Mouse (Mus musculus) limb, embryonic 15.5 days (tissue): ENCODE data around the gene Nav2. TPM values are rescaled to one million over a fixed set of nuclear protein-coding genes. Genes with fewer than 3 reads are reported as not detected.

Experiments used
- ATAC-seq: fragments of 200-750 bp; cut with Nextera tagmentation; 2 replicates; pipeline ENCODE4 v1.8.0; 2017; ENCODE audit warnings: low read depth, moderate TSS enrichment; ENCODE audit not compliant: insufficient number of reproducible peaks, low FRiP score, low TSS enrichment
- H3K27ac ChIP-seq: fragments of 300-500 bp; sonication (generic); 2 replicates; pipeline ENCODE4 v1.5.1; 2015; ENCODE audit warnings: moderate library complexity, mild to moderate bottlenecking, inconsistent platforms
- H3K27me3 ChIP-seq: fragments of 300-500 bp; sonication (generic); 2 replicates; pipeline ENCODE4 v1.6.1; 2015; ENCODE audit warnings: inconsistent platforms
- H3K36me3 ChIP-seq: fragments of 300-500 bp; sonication (generic); 2 replicates; pipeline ENCODE4 v1.6.1; 2015; ENCODE audit warnings: inconsistent platforms
- H3K4me1 ChIP-seq: fragments of 300-500 bp; sonication (generic); 2 replicates; pipeline ENCODE4 v1.6.1; 2015; ENCODE audit warnings: inconsistent platforms
- H3K4me2 ChIP-seq: fragments of 300-500 bp; sonication (generic); 2 replicates; pipeline ENCODE4 v1.6.1; 2015; ENCODE audit warnings: mild to moderate bottlenecking, inconsistent platforms
- H3K4me3 ChIP-seq: fragments of 300-500 bp; sonication (generic); 2 replicates; pipeline ENCODE4 v1.5.1; 2015; ENCODE audit warnings: mild to moderate bottlenecking, inconsistent platforms
- H3K9ac ChIP-seq: fragments of 300-500 bp; sonication (generic); 2 replicates; pipeline ENCODE4 v1.6.1; 2015; ENCODE audit warnings: inconsistent platforms
- H3K9me3 ChIP-seq: fragments of 300-500 bp; sonication (generic); 2 replicates; pipeline ENCODE4 v1.6.1; 2016; ENCODE audit warnings: inconsistent platforms
- WGBS: fragments of 180-500 bp; shearing (Covaris S2); methylation state at CpG from one replicate; pipeline ENCODE4 v1.1.7; 2015; 5-methylcytosine and 5-hydroxymethylcytosine counted together
- polyA plus RNA-seq: library from polyadenylated mRNA; unstranded; fragments of >200 nt; fragmentation: Nextera tagmentation; extraction: Ambion mirVana; gene quantifications from 2 replicates; pipeline ENCODE4 v1.2.1, GENCODE M21; 2015

Gene Nav2
- polyA plus RNA-seq, 1 experiment from 2014 or later = 17.3 TPM

GRCm38 (mm10) chr7:49272445-49273439 is 364.2 kb downstream of the Nav2 start:
- Histone ChIP-seq H3K27me3 (0 out of 2 replicates have a peak, but pooled peaks cover 5% of the 10 kb centered on the region), H3K9ac (no peak overlapping the region), H3K9me3 (no peaks in the 10 kb centered on the region), H3K4me1 (peaks cover 19% of the 10 kb centered on the region; the same call in 1 of the 2 replicates), H3K4me3 (no peak overlapping the region), H3K36me3 (no peaks in the 10 kb centered on the region), H3K27ac (no peak overlapping the region), H3K4me2 (no peak overlapping the region)
- ATAC-seq = no peak
- WGBS = 19% methylated on average over 16 of the region's 16 CpGs

- WGBS = 83% methylated on average over 13 of the region's 13 CpGs
- H3K36me3 ChIP-seq = no peaks in the 10 kb centered on the region
- no peak overlapping the region for H3K9ac ChIP-seq
- no peak overlapping the region for H3K4me3 ChIP-seq
- peaks cover 14% of the 10 kb centered on the region for H3K4me1 ChIP-seq
- ATAC-seq = no peak
- H3K9me3 ChIP-seq = no peaks in the 10 kb centered on the region
- H3K27me3 ChIP-seq = 0 out of 2 replicates have a peak, but pooled peaks cover 5% of the 10 kb centered on the region
- H3K4me2 ChIP-seq = no peak overlapping the region
- H3K27ac ChIP-seq = no peak overlapping the region
These were observed 365.6 kb downstream of the Nav2 start for GRCm38 (mm10) chr7:49273907-49274656.

GRCm38 (mm10) chr7:49274676-49275075 is 366.2 kb downstream of the Nav2 start:
- no peak overlapping the region for H3K4me2 ChIP-seq
- H3K9me3 ChIP-seq = no peaks in the 10 kb centered on the region
- H3K4me1 ChIP-seq = peaks cover 12% of the 10 kb centered on the region
- no peak overlapping the region for H3K4me3 ChIP-seq
- no peaks in the 10 kb centered on the region for H3K36me3 ChIP-seq
- no peak overlapping the region for H3K27ac ChIP-seq
- 76% methylated on average over 8 of the region's 8 CpGs for WGBS
- H3K9ac ChIP-seq = no peak overlapping the region
- no peak for ATAC-seq
- 0 out of 2 replicates have a peak, but pooled peaks cover 5% of the 10 kb centered on the region for H3K27me3 ChIP-seq

- no peaks in the 10 kb centered on the region for H3K9me3 ChIP-seq
- H3K4me3 ChIP-seq = no peak overlapping the region
- peaks cover 12% of the 10 kb centered on the region for H3K4me1 ChIP-seq
- no peak overlapping the region for H3K9ac ChIP-seq
- WGBS = 66% methylated on average over 8 of the region's 8 CpGs
- no peak overlapping the region for H3K27ac ChIP-seq
- no peaks in the 10 kb centered on the region for H3K36me3 ChIP-seq
- H3K4me2 ChIP-seq = no peak overlapping the region
- H3K27me3 ChIP-seq = 0 out of 2 replicates have a peak, but pooled peaks cover 5% of the 10 kb centered on the region
- no peak for ATAC-seq
These were observed 367.6 kb downstream of the Nav2 start for GRCm38 (mm10) chr7:49276163-49276562.

DNA sequence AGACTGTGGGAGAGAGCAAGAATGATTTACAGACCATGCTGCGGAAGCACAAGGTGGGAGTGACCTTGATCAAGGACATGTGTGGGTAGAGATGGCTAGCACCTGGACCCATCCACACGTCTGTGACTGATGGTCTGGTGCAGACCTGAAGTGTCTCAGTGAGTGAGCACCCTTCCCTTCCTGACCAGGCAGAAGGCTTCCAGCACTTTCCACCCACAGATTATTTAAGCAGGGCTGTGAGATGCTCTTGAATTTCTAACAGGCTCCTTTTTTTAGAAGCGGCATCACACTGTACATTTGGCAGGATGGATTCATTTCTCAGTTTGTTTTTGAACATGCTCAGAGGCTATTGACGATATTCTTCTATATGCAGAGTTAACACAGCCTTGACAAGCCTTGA is 369.2 kb downstream of the Nav2 start:
- ATAC-seq = no peak
- 81% methylated on average over 4 of the region's 4 CpGs for WGBS

GRCm38 (mm10) chr7:49278531-49278930 is 370.0 kb downstream of the Nav2 start:
- H3K4me3 ChIP-seq = no peak overlapping the region
- H3K27ac ChIP-seq = no peak overlapping the region
- no peak overlapping the region for H3K4me2 ChIP-seq
- WGBS = 66% methylated on average over 2 of the region's 2 CpGs
- no peaks in the 10 kb centered on the region for H3K36me3 ChIP-seq
- H3K9ac ChIP-seq = no peak overlapping the region
- no peak for ATAC-seq
- H3K9me3 ChIP-seq = no peaks in the 10 kb centered on the region
- peaks cover 3% of the 10 kb centered on the region; the same call in 1 of the 2 replicates for H3K4me1 ChIP-seq
- no peaks in the 10 kb centered on the region for H3K27me3 ChIP-seq

More for the DNA sequence above, 369.2 kb downstream of the Nav2 start:
- no peaks in the 10 kb centered on the region for H3K9me3 ChIP-seq
- peaks cover 11% of the 10 kb centered on the region for H3K4me1 ChIP-seq
- no peak overlapping the region for H3K4me3 ChIP-seq
- H3K27ac ChIP-seq = no peak overlapping the region
- no peak overlapping the region for H3K4me2 ChIP-seq
- no peaks in the 10 kb centered on the region for H3K27me3 ChIP-seq
- no peak overlapping the region for H3K9ac ChIP-seq
- no peaks in the 10 kb centered on the region for H3K36me3 ChIP-seq

GRCm38 (mm10) chr7:49280427-49280826 is 371.9 kb downstream of the Nav2 start:
- H3K9me3 ChIP-seq = no peaks in the 10 kb centered on the region
- peaks cover 14% of the 10 kb centered on the region for H3K4me1 ChIP-seq
- no peaks in the 10 kb centered on the region for H3K27me3 ChIP-seq
- no peak overlapping the region for H3K4me2 ChIP-seq
- no peak overlapping the region for H3K4me3 ChIP-seq
- H3K9ac ChIP-seq = no peak overlapping the region
- no peak overlapping the region for H3K27ac ChIP-seq
- no peaks in the 10 kb centered on the region for H3K36me3 ChIP-seq
- no peak for ATAC-seq
- 81% methylated on average over 5 of the region's 5 CpGs for WGBS

DNA sequence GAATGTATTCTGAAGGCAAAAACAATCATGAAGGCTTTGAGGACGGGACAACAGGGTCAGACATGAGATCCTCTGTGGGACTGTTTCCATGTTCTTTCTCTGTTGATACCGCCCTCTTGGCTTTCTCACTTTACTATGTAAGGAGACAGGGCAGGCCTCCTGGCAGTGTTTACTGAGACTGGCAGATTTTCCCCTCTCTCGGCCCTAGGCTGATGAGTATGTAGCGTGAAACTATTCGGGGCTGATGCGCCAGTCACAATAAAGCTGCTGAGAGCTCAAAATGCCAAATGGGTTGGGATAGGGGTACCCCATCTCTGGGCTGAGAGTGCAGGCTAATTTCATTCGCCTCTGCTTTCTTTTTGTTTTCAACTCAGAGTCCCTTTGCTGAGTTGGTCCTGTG is 373.9 kb downstream of the Nav2 start:
- Histone ChIP-seq H3K4me2 (no peak overlapping the region), H3K4me3 (no peak overlapping the region), H3K9ac (no peak overlapping the region), H3K4me1 (peaks cover 18% of the 10 kb centered on the region), H3K27me3 (no peaks in the 10 kb centered on the region), H3K36me3 (no peaks in the 10 kb centered on the region), H3K9me3 (no peaks in the 10 kb centered on the region), H3K27ac (no peak overlapping the region)
- ATAC-seq = no peak
- 78% methylated on average over 7 of the region's 7 CpGs for WGBS

DNA sequence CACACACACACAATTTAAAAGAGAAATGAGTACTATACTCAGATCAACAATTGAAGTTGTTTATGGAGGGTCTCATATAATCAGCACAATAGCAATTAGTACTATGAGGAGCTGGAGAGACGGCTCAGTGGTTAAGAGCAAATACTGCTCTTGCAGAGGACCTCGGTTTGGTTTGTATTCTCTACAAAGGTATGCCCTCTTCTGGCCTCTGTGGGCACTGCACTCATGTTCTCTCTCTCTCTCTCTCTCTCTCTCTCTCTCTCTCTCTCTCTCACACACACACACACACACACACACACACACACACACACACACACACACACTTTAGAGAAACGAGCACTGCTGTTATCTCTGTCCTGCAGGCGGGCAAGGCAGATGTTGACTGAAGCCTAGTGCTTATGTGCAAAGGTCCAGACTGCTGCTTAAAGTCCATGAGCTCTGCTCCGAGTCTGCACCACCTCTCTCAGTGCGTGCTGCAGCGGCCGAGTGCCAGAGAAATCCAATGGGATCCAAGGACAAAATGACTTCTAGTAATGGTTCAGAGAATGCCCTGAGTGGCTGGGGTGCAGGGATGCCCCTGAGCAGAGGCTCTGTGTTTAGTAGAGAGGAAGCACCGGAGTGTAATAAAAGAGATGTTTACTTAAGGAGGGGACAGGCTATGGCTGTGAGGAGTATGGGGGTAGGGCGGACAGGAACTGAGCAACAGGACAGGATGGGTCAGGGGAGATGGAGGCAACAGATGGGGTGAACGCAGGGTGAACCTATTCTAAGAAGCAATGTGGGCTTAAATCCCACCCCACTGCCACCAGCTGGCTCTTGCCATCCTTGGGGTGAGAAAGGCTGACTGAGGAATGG is 375.2 kb downstream of the Nav2 start:
- no peaks in the 10 kb centered on the region for H3K27me3 ChIP-seq
- H3K9me3 ChIP-seq = no peaks in the 10 kb centered on the region
- H3K4me1 ChIP-seq = peaks cover 25% of the 10 kb centered on the region
- no peaks in the 10 kb centered on the region for H3K36me3 ChIP-seq
- H3K4me2 ChIP-seq = no peak overlapping the region
- no peak overlapping the region for H3K4me3 ChIP-seq
- no peak for ATAC-seq
- 58% methylated on average over 11 of the region's 11 CpGs for WGBS
- no peak overlapping the region for H3K27ac ChIP-seq
- no peak overlapping the region for H3K9ac ChIP-seq

DNA sequence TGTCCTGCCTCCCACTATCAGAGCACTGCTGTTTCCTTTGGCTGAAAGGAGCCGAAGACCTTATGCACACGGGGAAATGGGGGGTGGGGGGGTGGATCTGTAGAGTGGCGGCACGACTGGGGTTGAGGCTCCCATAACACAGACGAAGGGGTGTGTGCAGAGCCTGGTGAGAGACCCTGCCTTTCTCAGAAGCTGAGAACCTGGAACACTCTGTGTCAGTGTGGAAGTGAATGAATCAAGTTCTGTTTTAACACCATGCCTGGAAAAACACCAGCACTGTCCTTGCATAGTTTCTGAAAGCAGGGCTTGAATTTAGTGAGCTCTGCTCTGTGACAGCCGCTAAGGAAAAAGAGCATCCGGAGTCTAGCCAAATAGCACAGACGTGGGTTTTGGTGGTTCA is 379.7 kb downstream of the Nav2 start:
- WGBS = 52% methylated on average over 8 of the region's 8 CpGs
- ATAC-seq = no peak
- Histone ChIP-seq H3K27ac (no peak overlapping the region), H3K9ac (no peak overlapping the region), H3K4me2 (no peak overlapping the region), H3K4me3 (no peak overlapping the region), H3K4me1 (peaks cover 25% of the 10 kb centered on the region), H3K9me3 (no peaks in the 10 kb centered on the region), H3K36me3 (no peaks in the 10 kb centered on the region), H3K27me3 (no peaks in the 10 kb centered on the region)

- no peak overlapping the region for H3K9ac ChIP-seq
- H3K4me2 ChIP-seq = no peak overlapping the region
- H3K36me3 ChIP-seq = no peaks in the 10 kb centered on the region
- H3K27me3 ChIP-seq = no peaks in the 10 kb centered on the region
- WGBS = 79% methylated on average over 4 of the region's 4 CpGs
- H3K9me3 ChIP-seq = no peaks in the 10 kb centered on the region
- H3K4me3 ChIP-seq = no peak overlapping the region
- ATAC-seq = no peak
- no peak overlapping the region for H3K27ac ChIP-seq
- peaks cover 12% of the 10 kb centered on the region for H3K4me1 ChIP-seq
These were observed 381.8 kb downstream of the Nav2 start for GRCm38 (mm10) chr7:49290308-49290707.
